Mouse (Mus musculus) CD8-positive naive resting alpha-beta T cell, adult 2 months (primary cell): Measurements from ENCODE around the gene Map2k2.
"Not testable (repeated sequence)": the region's sequence is repeated elsewhere in the genome, so short reads cannot be mapped to it uniquely, and the experiment has no call there.

Source experiments
- DNase-seq, 2 experiments: peaks; one replicate each; pipeline ENCODE4 v3.0.0; 2022; ENCODE audit warnings: low read depth in 2 of 2, low spot score in 2 of 2

The Map2k2 gene

GRCm38 (mm10) chr10:81105565-81106112, at the start of gene Map2k2:
Gene Map2k2, plus strand, starts transcription at chr10:81105915.
- DNase-seq = peak; percentile 97 to 99

DNA sequence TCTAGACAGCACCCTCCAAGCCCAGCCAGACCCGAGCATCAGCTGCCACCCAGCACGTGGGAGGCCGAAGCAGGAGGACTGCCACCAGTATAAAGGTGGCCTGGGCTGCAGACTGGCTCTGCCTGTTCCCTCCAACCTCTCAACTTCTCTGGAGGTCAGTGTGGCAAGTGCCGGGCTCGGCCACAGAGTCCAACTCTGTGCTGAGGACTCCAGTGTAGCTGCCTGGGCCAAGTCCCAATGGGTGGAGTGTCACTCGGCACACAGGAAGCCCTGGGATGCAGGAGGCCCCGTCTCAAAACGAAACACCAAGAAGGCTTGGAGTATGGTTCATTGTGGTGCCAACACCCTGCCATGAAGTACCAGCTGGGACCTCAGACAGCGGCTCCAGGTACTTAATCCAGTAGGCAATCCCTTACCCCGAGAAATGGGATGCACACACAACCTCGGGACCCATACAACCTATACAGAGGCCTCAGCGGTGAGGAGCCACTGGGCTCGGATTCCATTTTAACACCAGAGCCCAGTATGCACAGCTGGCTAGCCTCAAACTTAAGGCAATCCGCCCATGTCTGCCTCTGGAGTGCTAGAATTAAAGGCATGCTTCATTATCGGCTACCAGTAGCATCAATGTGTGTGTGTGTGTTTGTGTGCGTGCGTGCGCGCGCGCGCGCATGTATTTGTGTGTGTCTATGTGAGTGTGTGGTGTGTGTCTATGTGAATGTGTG, 48.1 kb upstream of the Map2k2 start:
- no peak for DNase-seq

DNA sequence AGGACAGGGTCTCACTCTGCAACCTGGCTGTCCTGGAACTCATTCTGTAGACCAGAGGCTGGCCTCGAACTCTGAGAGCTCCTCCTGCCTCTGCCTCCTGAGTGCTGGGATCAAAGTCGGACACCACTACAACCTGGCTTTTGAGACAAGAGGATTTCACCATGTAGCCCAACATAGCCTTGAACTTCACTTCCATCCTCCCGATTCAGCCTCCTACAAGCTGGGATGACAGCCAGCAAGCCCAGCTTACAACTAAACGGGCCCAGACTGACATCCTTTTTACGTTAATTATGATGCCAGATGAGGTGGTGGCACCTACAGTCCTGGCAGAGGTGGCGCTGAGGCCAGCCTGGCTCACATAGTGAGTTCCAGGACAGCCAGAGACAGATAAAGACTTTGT, 46.8 kb upstream of the Map2k2 start:
- no peak for DNase-seq

GRCm38 (mm10) chr10:81059603-81060543, 45.8 kb upstream of the Map2k2 start, which contains the start of gene Sgta:
Gene Sgta, minus strand, starts transcription at chr10:81060181.
- peak; percentile 96 to 97 for DNase-seq

DNA sequence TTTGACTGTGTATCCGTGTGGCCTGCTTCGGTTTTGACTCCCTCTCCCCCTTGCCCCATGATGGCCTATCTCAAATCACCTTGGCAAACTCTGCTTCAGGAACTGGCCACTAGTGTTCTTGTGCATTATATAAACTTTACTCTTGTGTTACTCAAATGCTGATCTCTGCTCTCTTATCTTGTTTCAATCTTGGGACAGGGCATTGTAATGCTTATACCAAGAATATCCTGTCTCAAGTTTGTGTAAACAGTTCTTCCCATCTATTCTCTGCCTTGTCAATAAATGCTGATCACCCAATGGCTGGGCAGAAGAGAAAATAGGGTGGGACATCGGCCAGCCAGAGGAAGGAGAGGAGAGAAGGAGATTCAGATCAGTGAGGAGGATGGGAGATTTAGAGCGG, 43.0 kb upstream of the Map2k2 start:
- no peak for DNase-seq

DNA sequence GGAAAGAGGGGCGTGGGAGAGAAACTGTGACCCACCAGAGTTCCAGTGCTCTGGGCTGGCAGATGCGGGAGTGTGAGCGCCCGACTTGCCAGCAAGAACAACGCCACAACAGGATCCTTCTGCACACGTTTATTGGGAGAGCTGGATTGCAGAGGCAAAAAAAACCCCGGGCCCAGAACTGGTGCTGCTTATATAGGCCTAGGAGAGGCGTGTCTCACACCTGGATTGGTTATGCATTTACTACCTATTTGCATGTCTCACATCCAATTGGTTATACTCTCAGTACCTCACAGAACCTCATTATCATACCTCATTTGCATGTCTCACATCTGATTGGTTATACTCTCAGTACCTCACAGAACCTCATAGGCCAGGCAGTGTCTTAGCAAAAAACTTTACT, 41.2 kb upstream of the Map2k2 start:
- not testable (repeated sequence) for DNase-seq

DNA sequence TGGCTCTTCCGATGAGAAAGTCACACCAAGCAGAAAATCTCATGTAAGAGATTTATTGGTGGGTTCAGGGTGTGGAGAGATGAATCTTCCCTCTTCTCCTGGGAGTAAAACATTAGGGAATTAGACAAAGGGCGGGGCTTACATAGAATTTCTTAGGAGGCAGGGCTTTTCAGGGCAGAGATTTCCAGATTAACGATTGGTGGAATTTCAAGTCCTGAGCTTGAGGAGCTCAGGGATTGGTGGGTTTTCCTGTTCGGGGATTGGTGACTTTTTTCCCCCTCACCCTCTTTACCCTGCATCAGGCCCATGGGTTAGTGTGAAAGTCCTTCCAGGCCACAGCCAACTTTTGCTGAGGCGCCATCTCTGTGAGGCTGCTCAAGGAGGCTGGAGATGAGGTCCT, 37.0 kb upstream of the Map2k2 start:
- no peak for DNase-seq

- DNase-seq = peak; percentile 94
These were observed 35.9 kb upstream of the Map2k2 start, which contains the start of gene Thop1 for GRCm38 (mm10) chr10:81069836-81070235. Gene Thop1, plus strand, starts transcription at chr10:81070035.

GRCm38 (mm10) chr10:81072290-81072689, 33.4 kb upstream of the Map2k2 start:
- DNase-seq = no peak

GRCm38 (mm10) chr10:81073464-81073863, 32.3 kb upstream of the Map2k2 start:
- DNase-seq = peak in 1 of 2 experiments; percentile 12

DNA sequence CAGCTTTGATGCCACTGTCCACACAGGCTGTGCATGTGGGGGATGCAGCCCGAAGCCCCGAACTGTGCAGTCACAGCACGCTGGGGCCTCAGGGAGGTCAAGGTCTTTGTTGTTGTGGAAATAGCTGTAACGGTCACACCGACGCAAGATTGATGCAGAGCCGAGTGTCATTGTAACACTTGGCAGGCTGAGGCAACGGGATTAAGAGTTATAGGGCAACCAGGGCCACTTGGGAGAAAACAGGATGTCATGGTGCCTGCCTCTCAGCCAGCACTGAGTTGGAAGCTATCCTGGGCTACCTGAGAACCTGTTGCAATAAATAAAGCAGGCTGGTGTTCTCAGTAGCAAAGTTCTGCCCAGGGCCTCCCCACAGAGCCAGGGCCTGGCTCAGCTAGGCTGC, 30.0 kb upstream of the Map2k2 start:
- no peak for DNase-seq

- DNase-seq = no peak
These were observed 29.4 kb upstream of the Map2k2 start for GRCm38 (mm10) chr10:81076356-81076755.

- DNase-seq = no peak
These were observed 27.8 kb upstream of the Map2k2 start for GRCm38 (mm10) chr10:81077916-81078315.

GRCm38 (mm10) chr10:81080008-81080655, 25.6 kb upstream of the Map2k2 start:
- DNase-seq = no peak

- DNase-seq = peak; percentile 58 to 70
These were observed 23.4 kb upstream of the Map2k2 start for GRCm38 (mm10) chr10:81082168-81082960.

DNA sequence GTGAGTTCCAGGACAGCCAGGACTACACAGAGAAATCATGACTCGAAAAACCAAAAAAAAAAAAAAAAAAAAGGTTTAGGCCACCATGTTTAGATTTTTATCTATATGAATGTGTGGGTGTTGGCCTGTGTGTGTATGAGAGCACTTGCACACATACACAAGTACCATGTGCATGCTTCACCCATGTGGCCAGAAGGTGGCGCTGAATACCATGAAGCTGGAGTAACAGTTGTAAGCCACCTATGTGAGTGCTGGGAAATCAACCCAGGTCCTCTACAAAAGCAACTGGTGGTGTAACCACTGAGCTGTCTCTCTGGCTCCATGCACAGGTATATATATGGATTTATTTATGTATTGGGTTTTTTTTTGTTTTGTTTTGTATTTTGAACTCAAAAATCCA, 18.7 kb upstream of the Map2k2 start:
- DNase-seq = peak in 1 of 2 experiments; percentile 31

DNA sequence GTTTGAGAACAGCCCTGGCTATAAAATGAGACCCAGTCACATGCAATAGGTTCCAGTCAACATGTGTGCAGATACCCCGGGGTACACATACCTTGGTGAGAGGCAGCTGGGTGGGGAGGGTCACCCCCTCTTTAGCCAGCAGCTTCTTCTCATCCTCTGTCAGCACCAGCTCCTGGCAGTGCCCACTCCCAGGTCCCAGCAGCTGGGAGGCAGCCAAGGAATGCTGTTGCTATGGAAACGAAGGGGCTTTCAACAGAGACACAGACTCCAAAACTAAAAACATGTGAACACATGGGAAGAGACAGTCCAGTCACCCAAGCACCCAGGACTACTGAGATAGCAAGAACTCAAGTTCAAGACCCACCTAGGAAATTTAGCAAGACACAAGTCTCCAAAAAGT, 16.5 kb upstream of the Map2k2 start:
- DNase-seq = no peak

DNA sequence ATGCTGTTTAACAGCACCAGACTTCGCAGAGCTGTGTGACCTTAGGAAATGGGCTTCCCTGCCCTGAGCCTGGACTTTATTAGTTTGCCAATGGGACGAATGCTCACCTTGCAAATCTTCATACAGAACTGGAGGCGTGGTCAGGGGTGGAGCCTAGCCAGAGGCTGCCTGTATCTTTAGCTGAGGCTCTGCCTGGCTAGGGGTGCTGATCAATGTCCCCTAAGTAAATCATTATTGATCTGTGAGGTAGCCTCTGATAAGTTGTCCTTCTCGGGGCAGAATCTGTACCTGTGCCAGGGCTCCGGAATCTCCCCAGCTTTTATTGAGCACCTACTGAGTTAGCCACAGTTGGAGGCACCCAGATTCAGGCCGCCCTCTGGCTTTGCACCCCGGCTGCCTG, 15.1 kb upstream of the Map2k2 start:
- DNase-seq = no peak

- DNase-seq = no peak
These were observed 13.1 kb upstream of the Map2k2 start for GRCm38 (mm10) chr10:81092465-81093250.
